Mouse (Mus musculus): ENCODE measurements around the gene Ppp4c. TPM values are rescaled to one million over a fixed set of nuclear protein-coding genes. Genes with fewer than 3 reads are reported as not detected.

Gene Ppp4c
- polyA plus RNA-seq, 1 experiment: 46.4 TPM

DNA sequence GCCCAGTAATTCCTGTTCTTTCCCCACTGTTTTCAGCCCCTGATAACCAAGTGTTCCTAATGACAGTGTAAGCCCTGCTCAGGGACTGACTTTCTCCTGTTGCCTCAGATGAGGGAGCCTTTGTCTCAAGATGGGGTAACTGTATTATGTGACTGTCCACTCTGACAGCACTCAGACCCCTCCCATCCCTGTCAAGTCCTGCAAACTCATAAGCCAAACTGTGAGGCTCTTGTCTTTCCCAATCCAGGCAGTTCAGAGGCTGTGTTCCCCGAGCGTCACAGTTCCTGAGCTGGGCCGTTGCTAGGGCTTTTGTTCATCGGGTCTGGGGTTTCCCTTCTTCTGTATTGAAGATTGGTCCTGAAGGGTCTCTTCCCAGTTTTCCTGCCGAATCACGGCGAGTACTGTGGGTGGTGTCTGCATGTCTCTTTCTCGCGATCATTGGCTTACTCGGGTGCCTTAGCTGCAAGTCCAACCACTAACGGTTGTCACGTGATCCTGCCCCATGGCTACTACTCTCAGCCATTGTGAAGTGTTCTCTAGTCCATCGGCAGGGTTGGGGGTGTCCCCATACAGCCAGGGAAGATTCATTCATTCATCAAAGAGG lies 52.1 kb downstream of the Ppp4c start:
- no peaks in the 10 kb centered on the region for H3K4me1 ChIP-seq (ENCODE audit: control insufficient read depth, insufficient read depth, insufficient read length, low read length)
- H3K27ac ChIP-seq (replicated peaks; ENCODE audit: low read depth, low read length): no peak overlapping the region; the same call in 1 of the 2 replicates
- no peak overlapping the region for H3K4me3 ChIP-seq (ENCODE audit: insufficient read depth, low read depth, low read length)

DNA sequence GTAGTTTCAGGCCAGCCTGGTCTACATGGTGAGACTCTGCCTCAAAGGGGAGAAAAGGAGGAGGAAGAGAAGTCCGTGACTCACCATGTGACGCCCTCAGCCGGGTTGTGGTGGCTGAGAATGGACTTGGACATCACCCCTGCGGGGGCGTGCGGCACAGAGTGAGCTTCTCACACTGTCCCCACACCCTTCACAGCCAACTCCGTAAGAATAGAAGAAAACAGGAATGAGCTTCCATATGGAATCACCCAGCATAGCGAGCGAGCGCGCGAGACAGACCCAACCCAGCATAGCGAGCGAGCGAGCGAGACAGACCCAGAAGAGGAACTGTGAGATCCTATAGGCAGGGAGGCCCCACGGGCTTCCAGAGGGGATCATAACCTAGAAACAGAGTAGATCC lies 52.7 kb downstream of the Ppp4c start:
- Histone ChIP-seq H3K4me3 (ENCODE audit: insufficient read depth, low read depth, low read length) (no peak overlapping the region), H3K27ac (replicated peaks; ENCODE audit: low read depth, low read length) (no peak overlapping the region; the same call in 1 of the 2 replicates), H3K4me1 (ENCODE audit: control insufficient read depth, insufficient read depth, insufficient read length, low read length) (no peaks in the 10 kb centered on the region)

DNA sequence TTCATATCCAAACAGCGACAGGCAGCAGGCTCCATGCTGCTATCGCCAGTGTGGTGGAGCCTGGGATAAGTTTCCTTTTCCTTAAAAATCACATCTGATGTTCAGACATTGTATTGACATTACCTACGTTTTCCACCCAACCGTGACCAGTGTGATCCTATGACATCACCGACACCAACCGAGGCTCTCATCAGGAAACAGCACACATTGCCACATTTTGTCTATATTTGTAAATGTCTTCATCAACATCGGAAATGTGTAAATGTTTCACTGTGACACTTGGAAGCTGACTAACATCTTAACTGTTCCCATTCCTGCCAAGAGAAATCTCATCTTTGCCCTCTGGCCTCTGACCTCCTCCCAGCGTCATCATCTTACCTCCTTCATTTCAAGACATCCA lies 56.2 kb downstream of the Ppp4c start:
- H3K4me3 ChIP-seq (ENCODE audit: insufficient read depth, low read depth, low read length): no peak overlapping the region
- no peak overlapping the region for H3K27ac ChIP-seq (replicated peaks; ENCODE audit: low read depth, low read length)
- H3K4me1 ChIP-seq (ENCODE audit: control insufficient read depth, insufficient read depth, insufficient read length, low read length): no peaks in the 10 kb centered on the region

Other genes with a start within 250 kb of the Ppp4c start
- 108 and 123 TPM in 2 replicates for gene Eif3c, start 226.1 kb downstream of the Ppp4c start, polyA plus RNA-seq (2012; ENCODE audit: insufficient read depth, insufficient read length, missing spikeins)
- 5.8 and 12.6 TPM in 2 replicates for gene Apobr, start 207.6 kb downstream of the Ppp4c start, polyA plus RNA-seq (2012; ENCODE audit: insufficient read depth, insufficient read length, missing spikeins)
- 16.1 and 18.9 TPM in 2 replicates for gene Cln3, start 206.7 kb downstream of the Ppp4c start, polyA plus RNA-seq (2012; ENCODE audit: insufficient read depth, insufficient read length, missing spikeins)
- not detected in 2 replicates for gene Il27, start 197.6 kb downstream of the Ppp4c start, polyA plus RNA-seq (2012; ENCODE audit: insufficient read depth, insufficient read length, missing spikeins)
- 89.5 and 149 TPM in 2 replicates for gene Nupr1, start 161.6 kb downstream of the Ppp4c start, polyA plus RNA-seq (2012; ENCODE audit: insufficient read depth, insufficient read length, missing spikeins)
- 18.3 and 20.6 TPM in 2 replicates for gene Sgf29, start 143.2 kb downstream of the Ppp4c start, polyA plus RNA-seq (2012; ENCODE audit: insufficient read depth, insufficient read length, missing spikeins)
- 40.9 and 98.4 TPM in 2 replicates for gene Sult1a1, start 116.1 kb downstream of the Ppp4c start, polyA plus RNA-seq (2012; ENCODE audit: insufficient read depth, insufficient read length, missing spikeins)
- gene Bola2, start 97.1 kb downstream of the Ppp4c start, polyA plus RNA-seq (2012; ENCODE audit: insufficient read depth, insufficient read length, missing spikeins): 40.0 and 49.0 TPM in 2 replicates
- gene Slx1b, start 96.7 kb downstream of the Ppp4c start, polyA plus RNA-seq (2012; ENCODE audit: insufficient read depth, insufficient read length, missing spikeins): 4.0 and 5.8 TPM in 2 replicates
- gene Coro1a, start 84.7 kb downstream of the Ppp4c start, polyA plus RNA-seq (2012; ENCODE audit: insufficient read depth, insufficient read length, missing spikeins): 8.5 and 10.0 TPM in 2 replicates
- 68.9 and 90.6 TPM in 2 replicates for gene Mapk3, start 32.9 kb downstream of the Ppp4c start, polyA plus RNA-seq (2012; ENCODE audit: insufficient read depth, insufficient read length, missing spikeins)
- not detected in 2 replicates for gene Gdpd3, start 26.2 kb downstream of the Ppp4c start, polyA plus RNA-seq (2012; ENCODE audit: insufficient read depth, insufficient read length, missing spikeins)
- gene Ypel3, start 15.5 kb downstream of the Ppp4c start, polyA plus RNA-seq (2012; ENCODE audit: insufficient read depth, insufficient read length, missing spikeins): 156 and 157 TPM in 2 replicates
- not detected in 2 replicates for gene Tbx6, start 11.0 kb downstream of the Ppp4c start, polyA plus RNA-seq (2012; ENCODE audit: insufficient read depth, insufficient read length, missing spikeins)
- gene Fam57b, start 5.2 kb upstream of the Ppp4c start, polyA plus RNA-seq (2012; ENCODE audit: insufficient read depth, insufficient read length, missing spikeins): 50.7 and 63.7 TPM in 2 replicates
- gene 4930451I11Rik, start 39.1 kb upstream of the Ppp4c start, polyA plus RNA-seq (2012; ENCODE audit: insufficient read depth, insufficient read length, missing spikeins): not detected in 2 replicates
- not detected in 2 replicates for gene Doc2a, start 54.9 kb upstream of the Ppp4c start, polyA plus RNA-seq (2012; ENCODE audit: insufficient read depth, insufficient read length, missing spikeins)
- gene Hirip3, start 69.5 kb upstream of the Ppp4c start, polyA plus RNA-seq (2012; ENCODE audit: insufficient read depth, insufficient read length, missing spikeins): 6.1 and 7.4 TPM in 2 replicates
- 16.4 and 27.1 TPM in 2 replicates for gene Ino80e, start 69.9 kb upstream of the Ppp4c start, polyA plus RNA-seq (2012; ENCODE audit: insufficient read depth, insufficient read length, missing spikeins)
- 17.6 and 22.7 TPM in 2 replicates for gene Taok2, start 92.2 kb upstream of the Ppp4c start, polyA plus RNA-seq (2012; ENCODE audit: insufficient read depth, insufficient read length, missing spikeins)
- gene Tmem219, start 130.4 kb upstream of the Ppp4c start, polyA plus RNA-seq (2012; ENCODE audit: insufficient read depth, insufficient read length, missing spikeins): 41.9 and 45.2 TPM in 2 replicates
- 8.8 and 10.9 TPM in 2 replicates for gene Kctd13, start 136.4 kb upstream of the Ppp4c start, polyA plus RNA-seq (2012; ENCODE audit: insufficient read depth, insufficient read length, missing spikeins)
- gene Asphd1, start 157.1 kb upstream of the Ppp4c start, polyA plus RNA-seq (2012; ENCODE audit: insufficient read depth, insufficient read length, missing spikeins): not detected in 2 replicates
- 0.71 and 0.75 TPM in 2 replicates for gene Sez6l2, start 158.1 kb upstream of the Ppp4c start, polyA plus RNA-seq (2012; ENCODE audit: insufficient read depth, insufficient read length, missing spikeins)
- gene Cdipt, start 183.4 kb upstream of the Ppp4c start, polyA plus RNA-seq (2012; ENCODE audit: insufficient read depth, insufficient read length, missing spikeins): 33.4 and 41.3 TPM in 2 replicates
- gene Cdiptos, start 183.6 kb upstream of the Ppp4c start, polyA plus RNA-seq (2012; ENCODE audit: insufficient read depth, insufficient read length, missing spikeins): 2.0 and 2.3 TPM in 2 replicates
- gene Mvp, start 222.1 kb upstream of the Ppp4c start, polyA plus RNA-seq (2012; ENCODE audit: insufficient read depth, insufficient read length, missing spikeins): 27.9 and 52.7 TPM in 2 replicates
- gene Pagr1b, start 224.0 kb upstream of the Ppp4c start, polyA plus RNA-seq (2012; ENCODE audit: insufficient read depth, insufficient read length, missing spikeins): 14.1 TPM in 1 of 2 replicates, not detected in the other
- 5.9 and 26.0 TPM in 2 replicates for gene Pagr1a, start 224.9 kb upstream of the Ppp4c start, polyA plus RNA-seq (2012; ENCODE audit: insufficient read depth, insufficient read length, missing spikeins)
- 12.4 TPM in 1 of 2 replicates, not detected in the other for gene Gm42742, start 228.6 kb upstream of the Ppp4c start, polyA plus RNA-seq (2012; ENCODE audit: insufficient read depth, insufficient read length, missing spikeins)
- 0.55 and 0.58 TPM in 2 replicates for gene Prrt2, start 228.7 kb upstream of the Ppp4c start, polyA plus RNA-seq (2012; ENCODE audit: insufficient read depth, insufficient read length, missing spikeins)
- gene Maz, start 234.5 kb upstream of the Ppp4c start, polyA plus RNA-seq (2012; ENCODE audit: insufficient read depth, insufficient read length, missing spikeins): 23.3 and 33.6 TPM in 2 replicates
- not detected in 2 replicates for gene Kif22, start 250.0 kb upstream of the Ppp4c start, polyA plus RNA-seq (2012; ENCODE audit: insufficient read depth, insufficient read length, missing spikeins)